Mouse (Mus musculus) kidney, embryonic 14.5 days (tissue): ENCODE data around the gene Ipo8. TPM values are rescaled to one million over a fixed set of nuclear protein-coding genes. Genes with fewer than 3 reads are reported as not detected.

ENCODE experiments used
- ATAC-seq: fragments of 200-750 bp; cut with Nextera tagmentation; 2 replicates; pipeline ENCODE4 v1.8.0; 2017; ENCODE audit warnings: moderate number of reproducible peaks, mild to moderate bottlenecking, moderate TSS enrichment, moderate library complexity; ENCODE audit not compliant: low FRiP score, low TSS enrichment
- H3K27ac ChIP-seq: fragments of 300-500 bp; sonication (generic); 2 replicates; pipeline ENCODE4 v1.5.1; 2014; ENCODE audit warnings: low read depth, mild to moderate bottlenecking, low read length, moderate library complexity, mixed read lengths
- H3K27me3 ChIP-seq: fragments of 300-500 bp; sonication (generic); 2 replicates; pipeline ENCODE4 v1.6.1; 2014; ENCODE audit warnings: mild to moderate bottlenecking, low read length; ENCODE audit not compliant: control insufficient read depth, insufficient read depth
- H3K36me3 ChIP-seq: fragments of 300-500 bp; sonication (generic); 2 replicates; pipeline ENCODE4 v1.6.1; 2014; ENCODE audit warnings: low read length, mixed read lengths; ENCODE audit not compliant: control insufficient read depth, insufficient read depth
- H3K4me1 ChIP-seq: fragments of 300-500 bp; sonication (generic); 2 replicates; pipeline ENCODE4 v1.6.1; 2014; ENCODE audit warnings: low read length, mixed read lengths; ENCODE audit not compliant: control insufficient read depth, insufficient read depth
- H3K4me2 ChIP-seq: fragments of 300-500 bp; sonication (generic); replicated peaks from 2 replicates; pipeline ENCODE4 v1.6.1; 2014; ENCODE audit warnings: low read depth, mild to moderate bottlenecking, low read length
- H3K4me3 ChIP-seq: fragments of 300-500 bp; sonication (generic); 2 replicates; pipeline ENCODE4 v1.5.1; 2014; ENCODE audit warnings: mild to moderate bottlenecking, low read length
- H3K9ac ChIP-seq: fragments of 300-500 bp; sonication (generic); 2 replicates; pipeline ENCODE4 v1.6.1; 2014; ENCODE audit warnings: low read depth, mild to moderate bottlenecking, low read length, moderate library complexity
- H3K9me3 ChIP-seq: fragments of 300-500 bp; sonication (generic); 2 replicates; pipeline ENCODE4 v1.6.1; 2016; ENCODE audit warnings: low read length; ENCODE audit not compliant: control insufficient read depth
- WGBS: fragments of 180-500 bp; shearing (Covaris S2); extraction: QIAGEN DNeasy Blood & Tissue Kit; methylation state at CpG from one replicate; pipeline ENCODE4 v1.1.7; 2014; 5-methylcytosine and 5-hydroxymethylcytosine counted together
- polyA plus RNA-seq: library from polyadenylated mRNA; unstranded; fragments of >200 nt; fragmentation: Nextera tagmentation; extraction: Ambion mirVana; gene quantifications from 2 replicates; pipeline ENCODE4 v1.2.1, GENCODE M21; 2014

The Ipo8 gene
- polyA plus RNA-seq = 30.8 and 32.2 TPM in 2 replicates

GRCm38 (mm10) chr6:148830748-148831727 is at the start of gene Ipo8:
TSS of gene Ipo8 (minus strand) at chr6:148831467.
- Histone ChIP-seq H3K27me3 (no peaks in the 10 kb centered on the region), H3K9me3 (no peaks in the 10 kb centered on the region)
- ATAC-seq = peak; percentile 99

DNA sequence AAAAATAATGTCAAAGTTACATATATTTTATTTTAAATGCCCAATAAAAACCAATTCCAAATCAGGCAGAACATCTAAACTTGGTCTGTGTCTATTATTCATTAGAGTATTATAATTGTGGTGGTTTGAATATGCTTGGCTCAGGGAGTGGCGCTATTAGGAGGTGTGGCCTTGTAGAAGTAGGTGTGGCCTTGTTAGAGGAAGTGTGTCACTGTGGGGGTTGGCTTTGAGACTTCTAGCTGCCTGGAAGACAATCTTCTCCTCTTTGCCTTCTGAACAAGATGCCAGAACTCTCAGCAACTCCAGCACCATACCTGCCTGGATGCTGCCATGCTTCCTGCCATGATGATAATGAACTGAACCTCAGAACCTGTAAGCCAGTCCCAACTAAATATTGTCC is 42.6 kb upstream of the Ipo8 start:
- Histone ChIP-seq H3K4me2 (no peak overlapping the region), H3K27ac (no peak overlapping the region), H3K4me1 (no peaks in the 10 kb centered on the region), H3K4me3 (no peak overlapping the region), H3K36me3 (no peaks in the 10 kb centered on the region), H3K9me3 (no peaks in the 10 kb centered on the region), H3K27me3 (no peaks in the 10 kb centered on the region), H3K9ac (no peak overlapping the region)
- no peak for ATAC-seq
- WGBS = 91% methylated on average over 1 of the region's 1 CpGs

More at GRCm38 (mm10) chr6:148830748-148831727, at the start of gene Ipo8:
- Histone ChIP-seq H3K9ac (peak within 1 kb of the TSS; percentile 74), H3K4me2 (peak within 1 kb of the TSS; percentile 76), H3K27ac (peak within 1 kb of the TSS; percentile 53; the same call in 1 of the 2 replicates), H3K4me3 (peak within 1 kb of the TSS; percentile 65), H3K4me1 (peaks cover 10% of the 10 kb centered on the region), H3K36me3 (no peaks in the 10 kb centered on the region)
- WGBS = under 1% methylated on average over 47 of the region's 47 CpGs

DNA sequence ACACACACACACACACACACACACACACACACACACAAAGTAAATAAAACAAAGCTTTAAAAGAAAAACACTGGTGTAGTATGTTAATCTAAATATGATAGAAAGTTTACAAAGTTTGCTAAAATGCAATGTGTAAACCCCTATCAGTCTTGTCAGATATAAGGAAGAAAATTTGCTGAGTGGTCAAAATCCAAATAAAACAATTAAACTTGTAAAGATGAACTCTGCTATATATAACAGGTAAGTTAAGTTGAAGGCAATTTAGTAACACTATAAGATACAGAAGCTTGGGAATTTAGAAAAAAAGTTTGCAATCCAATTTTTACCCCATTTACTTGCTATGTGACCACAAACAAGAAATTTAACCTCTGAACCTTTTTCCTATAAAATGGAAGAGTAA is 14.4 kb upstream of the Ipo8 start:
- Histone ChIP-seq H3K9ac (no peak overlapping the region), H3K9me3 (no peaks in the 10 kb centered on the region), H3K4me1 (no peaks in the 10 kb centered on the region), H3K27me3 (no peaks in the 10 kb centered on the region), H3K4me3 (no peak overlapping the region), H3K4me2 (no peak overlapping the region), H3K36me3 (peaks cover 2% of the 10 kb centered on the region; the same call in 1 of the 2 replicates), H3K27ac (no peak overlapping the region)
- ATAC-seq = no peak

DNA sequence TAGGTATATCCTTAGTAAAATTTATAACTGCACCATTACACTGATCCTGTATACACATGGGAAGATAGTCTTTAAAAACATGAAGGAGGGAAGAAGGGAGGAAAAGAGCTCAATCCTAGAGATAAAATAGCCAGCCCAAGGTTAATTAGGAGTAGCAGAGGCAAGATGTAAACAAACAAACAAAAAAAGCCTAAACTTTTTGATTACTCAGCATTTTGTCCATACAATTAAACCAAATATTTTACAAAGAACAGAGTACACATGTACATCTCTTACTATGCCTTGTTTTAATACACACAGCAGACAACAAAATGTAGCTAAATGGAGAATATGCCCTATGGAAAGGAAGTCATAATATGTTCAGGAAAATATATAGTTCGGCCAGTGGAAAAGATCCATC is 10.5 kb upstream of the Ipo8 start:
- 91% methylated on average over 1 of the region's 1 CpGs for WGBS
- ATAC-seq = no peak

GRCm38 (mm10) chr6:148838460-148838859 is 7.2 kb upstream of the Ipo8 start:
- Histone ChIP-seq H3K36me3 (no peaks in the 10 kb centered on the region), H3K4me3 (no peak overlapping the region), H3K27ac (no peak overlapping the region), H3K9ac (no peak overlapping the region), H3K4me1 (no peaks in the 10 kb centered on the region), H3K4me2 (no peak overlapping the region), H3K9me3 (no peaks in the 10 kb centered on the region), H3K27me3 (no peaks in the 10 kb centered on the region)
- no peak for ATAC-seq

More for the DNA sequence above, 10.5 kb upstream of the Ipo8 start:
- Histone ChIP-seq H3K4me3 (no peak overlapping the region), H3K4me2 (no peak overlapping the region), H3K27ac (no peak overlapping the region), H3K36me3 (no peaks in the 10 kb centered on the region), H3K9me3 (no peaks in the 10 kb centered on the region), H3K9ac (no peak overlapping the region), H3K27me3 (no peaks in the 10 kb centered on the region), H3K4me1 (no peaks in the 10 kb centered on the region)

DNA sequence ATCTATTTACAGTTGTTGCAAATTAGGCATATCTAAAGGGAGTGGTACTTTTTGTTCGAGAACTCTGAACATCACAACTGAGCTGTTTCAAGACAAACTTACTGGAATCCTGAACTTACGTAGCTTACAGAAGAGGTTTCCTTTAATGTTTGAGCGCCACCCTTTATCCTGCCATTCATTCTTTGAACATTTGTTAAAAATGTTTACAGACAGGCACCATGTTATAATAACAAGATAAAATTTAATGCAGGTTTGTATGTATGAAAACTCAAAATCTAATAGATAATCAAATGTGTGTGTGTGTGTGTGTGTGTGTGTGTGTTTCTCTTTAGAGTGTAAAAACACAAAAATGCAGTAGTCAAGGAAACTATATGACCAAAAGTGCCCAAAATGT is 458 bp upstream of the Ipo8 start:
- Histone ChIP-seq H3K4me2 (peak overlapping the region; percentile 45), H3K4me3 (peak overlapping the region; percentile 65), H3K9ac (peak overlapping the region; percentile 74; the same call in 1 of the 2 replicates), H3K36me3 (no peaks in the 10 kb centered on the region), H3K9me3 (no peaks in the 10 kb centered on the region), H3K27me3 (no peaks in the 10 kb centered on the region), H3K4me1 (peaks cover 10% of the 10 kb centered on the region), H3K27ac (no peak overlapping the region)
- 30% methylated on average over 3 of the region's 3 CpGs for WGBS
- no peak for ATAC-seq

DNA sequence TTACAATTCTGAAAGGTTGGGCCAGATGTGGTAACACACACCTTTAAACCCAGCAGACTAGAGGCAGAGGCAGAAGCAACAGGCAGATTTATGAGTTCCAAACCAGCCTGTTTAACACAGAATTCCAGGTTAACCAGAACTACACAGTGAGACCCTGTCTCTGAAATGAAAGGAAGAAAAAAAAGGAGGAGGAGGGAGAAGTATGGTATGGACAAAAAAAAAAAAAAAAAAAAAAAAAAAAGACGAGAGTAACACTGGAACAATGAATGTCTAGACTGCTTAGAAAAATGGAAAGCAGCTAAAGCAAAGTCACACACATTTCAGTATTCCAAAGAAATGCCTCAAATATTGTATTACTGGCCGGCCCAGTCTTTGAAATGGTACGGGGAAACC is 916 bp downstream of the Ipo8 start:
- 5% methylated on average over 3 of the region's 3 CpGs for WGBS
- Histone ChIP-seq H3K9ac (peak overlapping the region; percentile 74), H3K4me1 (peaks cover 10% of the 10 kb centered on the region), H3K27me3 (no peaks in the 10 kb centered on the region), H3K4me2 (peak overlapping the region; percentile 76), H3K36me3 (no peaks in the 10 kb centered on the region), H3K27ac (no peak overlapping the region), H3K9me3 (no peaks in the 10 kb centered on the region), H3K4me3 (peak overlapping the region; percentile 65)
- no peak for ATAC-seq

DNA sequence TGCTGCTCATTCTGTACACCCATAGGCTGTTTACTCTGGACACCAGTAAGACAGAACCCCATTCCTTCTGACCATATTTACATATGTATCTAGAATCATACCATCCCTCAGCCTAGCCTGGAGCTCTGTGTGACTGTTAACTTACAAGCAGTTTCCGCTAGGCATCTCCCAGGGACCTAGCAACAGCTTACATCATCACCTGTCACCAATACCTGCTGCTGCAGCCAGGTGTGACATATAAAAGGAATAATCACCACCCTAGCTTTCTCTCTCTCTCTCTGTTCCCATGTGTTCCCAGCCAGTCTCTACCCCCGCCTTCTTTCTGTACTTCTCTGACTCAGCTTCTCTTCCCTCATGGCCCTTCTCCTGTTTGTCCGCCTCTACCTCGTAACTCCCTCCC is 5.1 kb downstream of the Ipo8 start:
- Histone ChIP-seq H3K36me3 (peaks cover 7% of the 10 kb centered on the region; the same call in 1 of the 2 replicates), H3K4me2 (no peak overlapping the region), H3K9me3 (no peaks in the 10 kb centered on the region), H3K4me3 (no peak overlapping the region), H3K27me3 (no peaks in the 10 kb centered on the region), H3K4me1 (peaks cover 10% of the 10 kb centered on the region; the same call in 1 of the 2 replicates), H3K27ac (no peak overlapping the region), H3K9ac (no peak overlapping the region)
- WGBS = 90% methylated on average over 4 of the region's 4 CpGs
- ATAC-seq = no peak

DNA sequence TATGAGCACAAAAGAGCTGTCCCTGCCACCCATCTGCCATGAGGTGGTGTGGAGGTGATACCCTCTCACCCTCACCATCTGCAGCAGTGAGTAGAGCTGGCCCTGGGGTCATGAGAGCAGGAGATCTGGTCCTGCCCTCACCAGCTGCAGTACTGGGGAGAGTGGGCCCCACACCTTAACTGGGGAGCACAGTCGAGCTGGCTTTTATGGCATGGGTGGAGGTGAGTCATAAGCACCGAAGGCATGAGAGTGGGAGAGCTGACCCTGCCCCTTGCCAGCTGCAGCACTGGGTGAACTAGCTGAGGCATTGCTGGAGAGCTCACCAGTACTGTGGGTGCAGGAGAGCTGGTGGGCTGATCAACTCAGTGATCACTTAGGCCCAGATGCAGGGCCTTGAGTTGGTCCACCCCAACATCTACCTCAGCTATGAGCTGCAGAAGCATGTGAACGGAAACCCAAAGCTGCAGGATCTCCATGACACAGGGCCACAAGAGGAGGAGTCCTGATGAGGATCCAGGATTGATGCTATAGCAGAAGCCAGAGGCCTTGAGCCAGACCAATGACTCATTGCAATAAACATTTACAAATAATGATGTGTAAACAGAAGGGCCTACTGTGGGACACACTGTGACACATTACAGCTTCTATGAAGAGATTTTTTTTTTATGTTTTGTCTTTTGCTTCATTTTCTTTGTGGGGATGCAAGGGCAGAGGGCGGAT is 12.5 kb downstream of the Ipo8 start:
- Histone ChIP-seq H3K36me3 (peaks cover 48% of the 10 kb centered on the region), H3K27me3 (no peaks in the 10 kb centered on the region), H3K9ac (no peak overlapping the region), H3K27ac (no peak overlapping the region), H3K4me1 (no peaks in the 10 kb centered on the region), H3K9me3 (no peaks in the 10 kb centered on the region), H3K4me2 (no peak overlapping the region), H3K4me3 (no peak overlapping the region)
- ATAC-seq = no peak
- 80% methylated on average over 4 of the region's 4 CpGs for WGBS
